Mouse (Mus musculus) myocyte (in vitro differentiated cells): ENCODE results near the gene Klk1b1.
"Not testable (repeated sequence)": the region's sequence is repeated elsewhere in the genome, so short reads cannot be mapped to it uniquely, and the experiment has no call there.

Experiments
- CEBPB ChIP-seq: IDR thresholded peaks from 2 replicates; pipeline ENCODE4 v1.6.1; 2011; ENCODE audit warnings: mild to moderate bottlenecking, moderate library complexity; ENCODE audit not compliant: poor library complexity, insufficient read depth, severe bottlenecking
- E2F4 ChIP-seq: IDR thresholded peaks from one replicate; pipeline ENCODE4 v1.6.1; 2011; ENCODE audit warnings: mild to moderate bottlenecking, control low read depth, moderate library complexity; ENCODE audit not compliant: insufficient read depth
- MAX ChIP-seq: IDR thresholded peaks from one replicate; pipeline ENCODE4 v1.6.1; 2011; ENCODE audit warnings: low read depth, mild to moderate bottlenecking, control low read depth
- MYOG ChIP-seq, 3 experiments: IDR thresholded peaks; one replicate each; pipeline ENCODE4 v1.6.1; 2011; ENCODE audit warnings: control low read depth in 2 of 3, low read depth in 2 of 3, mild to moderate bottlenecking in 2 of 3; ENCODE audit not compliant: insufficient read length in 2 of 3, control insufficient read depth in 1 of 3, insufficient read depth in 1 of 3
- POLR2A ChIP-seq: IDR thresholded peaks from one replicate; pipeline ENCODE4 v1.6.1; 2011; ENCODE audit warnings: low read depth, mild to moderate bottlenecking, control low read depth, moderate library complexity; ENCODE audit not compliant: insufficient read length
- POLR2AphosphoS2 ChIP-seq: IDR thresholded peaks from one replicate; pipeline ENCODE4 v1.6.1; 2011; ENCODE audit warnings: low read depth, control low read depth; ENCODE audit not compliant: insufficient read length
- REST ChIP-seq: IDR thresholded peaks from one replicate; pipeline ENCODE4 v1.6.1; 2011; ENCODE audit warnings: mild to moderate bottlenecking, control low read depth, moderate library complexity; ENCODE audit not compliant: insufficient read depth, insufficient read length
- TCF12 ChIP-seq: IDR thresholded peaks from one replicate; pipeline ENCODE4 v1.6.1; 2011; ENCODE audit warnings: mild to moderate bottlenecking, control low read depth; ENCODE audit not compliant: poor library complexity, insufficient read depth, severe bottlenecking
- USF1 ChIP-seq: IDR thresholded peaks from one replicate; pipeline ENCODE4 v1.6.1; 2011; ENCODE audit warnings: low read depth, mild to moderate bottlenecking, control low read depth, moderate library complexity

DNA sequence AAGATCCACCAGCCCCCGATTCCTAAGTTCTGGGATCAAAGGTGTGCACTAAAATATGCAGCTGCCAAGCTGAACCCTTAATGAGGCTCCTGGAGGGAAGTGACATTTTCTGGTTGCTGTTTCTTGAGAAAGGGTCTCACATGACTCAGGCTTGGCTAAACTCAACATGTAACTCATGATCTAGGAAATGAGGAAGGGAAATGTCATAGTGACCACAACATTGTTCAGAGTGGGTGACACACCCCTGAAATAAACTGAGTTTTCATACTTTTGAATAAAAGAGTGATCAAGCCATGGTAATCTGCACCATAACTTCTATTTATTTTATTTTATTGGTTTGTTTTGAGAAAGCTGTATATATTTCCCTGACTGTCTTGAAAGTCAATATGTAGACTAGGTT, 28.3 kb downstream of the Klk1b1 start:
- TF ChIP-seq POLR2AphosphoS2; POLR2A; USF1; MAX; MYOG (IDR thresholded peaks at IDR 0.05; ENCODE audit: control insufficient read depth in 1 of 3, insufficient read depth in 1 of 3, insufficient read length in 2 of 3, low read depth in 2 of 3); TCF12; CEBPB; E2F4; REST: not testable (repeated sequence)
